Mouse (Mus musculus) liver, embryonic 18 days (tissue): ENCODE measurements around the gene Cops4. TPM values are rescaled to one million over a fixed set of nuclear protein-coding genes. Genes with fewer than 3 reads are reported as not detected.

Source experiments
- polyA plus RNA-seq: library from polyadenylated mRNA; depleted of rRNA; stranded (reverse); fragments of >200 nt; gene quantifications from 2 replicates; pipeline ENCODE4 v1.2.3, GENCODE M21; 2012; rRNA removed

Gene Cops4
- polyA plus RNA-seq, result 25.1 and 26.3 TPM in 2 replicates

DNA sequence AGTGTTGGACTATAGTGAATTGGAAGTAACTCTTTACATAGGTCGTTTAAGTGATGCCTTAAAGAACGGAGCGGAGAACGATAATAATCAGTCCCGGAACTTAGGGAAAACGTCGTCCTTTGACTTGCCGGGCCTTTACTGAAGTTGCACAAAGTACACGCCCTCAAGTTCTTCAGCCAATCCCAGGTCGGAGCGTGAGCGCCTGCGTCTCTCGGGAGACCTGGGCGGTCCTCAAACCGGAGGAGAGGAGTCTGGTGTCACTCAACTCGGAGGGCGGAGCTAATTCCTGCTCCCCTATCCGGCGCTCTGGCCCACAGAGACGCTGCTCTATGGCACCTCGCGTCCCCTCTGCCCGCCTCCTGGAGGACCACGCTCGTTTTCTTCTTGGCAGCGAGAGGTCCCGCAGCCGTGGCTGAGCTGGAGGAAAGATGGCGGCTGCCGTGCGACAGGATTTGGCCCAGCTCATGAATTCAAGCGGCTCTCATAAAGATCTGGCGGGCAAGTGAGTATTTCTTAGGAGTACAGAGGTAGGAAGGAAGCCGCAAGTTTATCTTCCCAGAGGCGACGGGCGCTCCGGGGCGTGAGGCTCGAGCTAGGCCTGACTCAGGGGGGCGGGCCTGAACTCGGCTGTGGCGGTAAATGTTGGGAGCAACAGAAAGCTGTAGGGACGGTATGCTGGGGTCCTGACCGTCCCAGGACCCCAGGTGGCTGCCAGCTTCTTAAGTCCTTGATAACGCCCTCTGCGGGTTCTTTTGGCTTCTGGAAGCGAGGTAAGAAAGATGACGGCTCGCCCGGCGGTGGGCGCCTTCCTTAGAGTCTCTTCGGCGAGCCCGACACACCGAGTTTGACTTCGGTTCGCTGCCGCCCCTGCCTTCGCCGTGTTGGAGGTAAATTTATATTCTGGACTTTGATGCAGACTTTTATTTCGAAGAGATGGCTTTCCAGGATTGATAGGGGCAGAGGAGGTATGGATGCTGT lies at the start of gene Cops4:
Gene Cops4 (plus strand): TSS at position 261 of the 978 bp plus-strand sequence.

GRCm38 (mm10) chr5:100500458-100500961 lies 17.6 kb upstream of the Cops4 start, which contains the start of gene Lin54:
Gene Lin54 (minus strand): TSS chr5:100500639.

GRCm38 (mm10) chr5:100572069-100572468 lies 54.0 kb downstream of the Cops4 start, which contains the start of gene Plac8:
Gene Plac8 (minus strand): TSS chr5:100572245.

Other genes starting within 250 kb of the Cops4 start
- 63.1 and 75.9 TPM in 2 replicates for gene Sec31a, start 102.1 kb upstream of the Cops4 start, polyA plus RNA-seq
- 4.9 and 5.4 TPM in 2 replicates for gene Lin54, start 17.7 kb upstream of the Cops4 start, polyA plus RNA-seq
- 142 and 144 TPM in 2 replicates for gene Plac8, start 53.9 kb downstream of the Cops4 start, polyA plus RNA-seq
- 29.5 and 29.6 TPM in 2 replicates for gene Coq2, start 156.8 kb downstream of the Cops4 start, polyA plus RNA-seq
- 2.1 and 2.2 TPM in 2 replicates for gene Hpse, start 201.4 kb downstream of the Cops4 start, polyA plus RNA-seq